Mouse (Mus musculus): ENCODE results near the gene Fank1. TPM values are rescaled to one million over a fixed set of nuclear protein-coding genes. Genes with fewer than 3 reads are reported as not detected.
A peak's percentile ranks its signal among the peaks of the same experiment; 100 is the strongest.

Fank1 gene
- polyA plus RNA-seq, 1 experiment: not detected

GRCm38 (mm10) chr7:133744701-133745100 is 32.0 kb upstream of the Fank1 start:
- H3K4me1 ChIP-seq: peaks cover 19% of the 10 kb centered on the region
- H3K36me3 ChIP-seq (replicated peaks; ENCODE audit: low read length): peaks cover 43% of the 10 kb centered on the region
- no peak for TF ChIP-seq GATA1 (IDR thresholded peaks at IDR 0.05; ENCODE audit: borderline replicate concordance, low read length)
- TF ChIP-seq FLI1 (IDR thresholded peaks at IDR 0.05; ENCODE audit: low read length): no peak
- H3K9me3 ChIP-seq: no peaks in the 10 kb centered on the region
- H3K4me3 ChIP-seq (replicated peaks): no peak overlapping the region
- H3K27me3 ChIP-seq (replicated peaks): peaks cover 8% of the 10 kb centered on the region

GRCm38 (mm10) chr7:133747372-133747771 is 29.3 kb upstream of the Fank1 start:
- H3K4me3 ChIP-seq (replicated peaks): no peak overlapping the region
- TF ChIP-seq GATA1 (IDR thresholded peaks at IDR 0.05; ENCODE audit: borderline replicate concordance, low read length) (no peak), FLI1 (IDR thresholded peaks at IDR 0.05; ENCODE audit: low read length) (no peak)

GRCm38 (mm10) chr7:133748753-133749152 is 27.9 kb upstream of the Fank1 start:
- Histone ChIP-seq H3K4me3 (replicated peaks) (no peak overlapping the region), H3K27me3 (replicated peaks) (no peaks in the 10 kb centered on the region), H3K9me3 (no peaks in the 10 kb centered on the region), H3K4me1 (peaks cover 13% of the 10 kb centered on the region), H3K36me3 (replicated peaks; ENCODE audit: low read length) (peaks cover 18% of the 10 kb centered on the region)
- TF ChIP-seq GATA1 (IDR thresholded peaks at IDR 0.05; ENCODE audit: borderline replicate concordance, low read length) (no peak), FLI1 (IDR thresholded peaks at IDR 0.05; ENCODE audit: low read length) (no peak)

More at GRCm38 (mm10) chr7:133747372-133747771, 29.3 kb upstream of the Fank1 start:
- H3K9me3 ChIP-seq: no peaks in the 10 kb centered on the region
- peaks cover 13% of the 10 kb centered on the region for H3K4me1 ChIP-seq
- no peaks in the 10 kb centered on the region for H3K27me3 ChIP-seq (replicated peaks)
- H3K36me3 ChIP-seq (replicated peaks; ENCODE audit: low read length): peaks cover 25% of the 10 kb centered on the region

DNA sequence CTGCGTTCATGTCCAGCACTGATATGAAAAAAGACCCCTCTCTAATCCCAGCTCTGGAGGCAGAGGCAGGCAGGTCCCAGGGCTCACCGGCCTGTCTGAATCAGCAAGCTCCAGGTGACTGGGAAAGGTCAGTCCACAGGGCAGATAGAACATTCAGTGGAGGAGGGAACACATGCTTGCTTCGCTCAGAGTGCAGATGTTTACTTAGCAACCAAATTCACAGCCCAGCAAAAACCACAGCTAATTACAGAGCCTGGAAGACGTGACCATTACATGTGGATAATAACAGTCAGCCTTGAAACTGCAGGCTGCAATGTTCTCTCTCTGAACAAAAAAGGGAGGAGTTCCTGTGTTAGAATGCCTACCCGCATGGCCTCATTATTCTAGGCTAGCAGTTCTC is 26.0 kb upstream of the Fank1 start:
- Histone ChIP-seq H3K27me3 (replicated peaks) (no peaks in the 10 kb centered on the region), H3K9me3 (no peaks in the 10 kb centered on the region), H3K36me3 (replicated peaks; ENCODE audit: low read length) (peaks cover 18% of the 10 kb centered on the region), H3K4me3 (replicated peaks) (no peak overlapping the region), H3K4me1 (peaks cover 5% of the 10 kb centered on the region; the same call in 1 of the 2 replicates)
- TF ChIP-seq GATA1 (IDR thresholded peaks at IDR 0.05; ENCODE audit: borderline replicate concordance, low read length) (no peak), FLI1 (IDR thresholded peaks at IDR 0.05; ENCODE audit: low read length) (no peak)

DNA sequence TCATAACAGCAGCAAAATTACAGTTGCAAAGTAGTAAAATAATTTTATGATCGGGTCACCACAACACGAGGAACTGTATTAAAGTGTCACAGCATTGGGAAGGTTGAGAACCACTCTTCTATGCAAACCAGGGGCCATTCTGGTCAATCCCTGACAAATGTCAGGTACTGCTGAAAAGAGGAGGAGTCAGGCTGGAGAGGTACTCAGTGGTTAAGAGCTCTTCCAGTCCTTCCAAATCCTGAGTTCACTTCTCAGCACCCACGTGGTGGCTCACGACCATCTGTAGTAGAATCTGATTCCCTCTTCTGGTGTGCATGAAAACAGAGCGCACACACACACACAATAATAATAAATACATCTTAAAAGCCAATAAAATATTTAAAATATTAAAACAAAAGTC is 25.5 kb upstream of the Fank1 start:
- Histone ChIP-seq H3K4me3 (replicated peaks) (no peak overlapping the region), H3K36me3 (replicated peaks; ENCODE audit: low read length) (peaks cover 18% of the 10 kb centered on the region), H3K9me3 (no peaks in the 10 kb centered on the region), H3K4me1 (peaks cover 5% of the 10 kb centered on the region; the same call in 1 of the 2 replicates), H3K27me3 (replicated peaks) (no peaks in the 10 kb centered on the region)
- no peak for TF ChIP-seq GATA1 (IDR thresholded peaks at IDR 0.05; ENCODE audit: borderline replicate concordance, low read length)
- no peak for TF ChIP-seq FLI1 (IDR thresholded peaks at IDR 0.05; ENCODE audit: low read length)

DNA sequence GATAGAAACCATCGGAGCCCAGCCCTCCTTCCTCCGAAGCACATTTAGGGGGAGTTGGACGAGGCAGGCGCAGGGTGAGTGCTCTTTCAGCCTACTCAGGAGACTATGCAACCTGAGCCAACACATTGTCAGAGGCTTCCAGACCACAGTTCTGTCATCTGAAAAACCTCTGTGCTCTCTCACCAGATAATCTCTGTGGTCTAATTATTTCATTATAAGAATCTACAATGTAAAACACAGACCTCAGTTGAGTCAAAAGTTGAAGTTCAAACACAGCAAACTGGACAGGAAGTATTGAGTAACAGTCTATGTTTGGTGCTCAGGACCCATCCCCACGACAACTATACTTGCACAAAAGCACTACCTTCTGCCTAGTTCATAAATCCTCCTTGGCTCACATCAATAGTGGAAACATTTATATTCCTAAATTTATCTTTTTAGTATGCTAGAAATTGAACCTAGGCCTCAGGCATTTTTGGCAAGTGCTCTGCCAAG is 18.7 kb upstream of the Fank1 start:
- peaks cover 18% of the 10 kb centered on the region for H3K36me3 ChIP-seq (replicated peaks; ENCODE audit: low read length)
- peaks cover 13% of the 10 kb centered on the region for H3K9me3 ChIP-seq
- no peaks in the 10 kb centered on the region for H3K27me3 ChIP-seq (replicated peaks)
- H3K4me3 ChIP-seq (replicated peaks): no peak overlapping the region
- H3K4me1 ChIP-seq: peaks cover 12% of the 10 kb centered on the region
- no peak for TF ChIP-seq GATA1 (IDR thresholded peaks at IDR 0.05; ENCODE audit: borderline replicate concordance, low read length)

- Histone ChIP-seq H3K9me3 (peaks cover 13% of the 10 kb centered on the region), H3K36me3 (replicated peaks; ENCODE audit: low read length) (peaks cover 18% of the 10 kb centered on the region), H3K4me3 (replicated peaks) (no peak overlapping the region), H3K27me3 (replicated peaks) (no peaks in the 10 kb centered on the region), H3K4me1 (peaks cover 14% of the 10 kb centered on the region)
- no peak for TF ChIP-seq GATA1 (IDR thresholded peaks at IDR 0.05; ENCODE audit: borderline replicate concordance, low read length)
These were observed 17.9 kb upstream of the Fank1 start for GRCm38 (mm10) chr7:133758716-133759115.

GRCm38 (mm10) chr7:133759611-133760353 is 16.9 kb upstream of the Fank1 start:
- H3K4me3 ChIP-seq (replicated peaks): no peak overlapping the region
- H3K27me3 ChIP-seq (replicated peaks): no peaks in the 10 kb centered on the region
- H3K36me3 ChIP-seq (replicated peaks; ENCODE audit: low read length): peaks cover 18% of the 10 kb centered on the region
- H3K4me1 ChIP-seq: peaks cover 19% of the 10 kb centered on the region
- peaks cover 13% of the 10 kb centered on the region for H3K9me3 ChIP-seq
- TF ChIP-seq GATA1 (IDR thresholded peaks at IDR 0.05; ENCODE audit: borderline replicate concordance, low read length): no peak
- no peak for TF ChIP-seq FLI1 (IDR thresholded peaks at IDR 0.05; ENCODE audit: low read length)

GRCm38 (mm10) chr7:133762696-133763095 is 14.0 kb upstream of the Fank1 start:
- H3K36me3 ChIP-seq (replicated peaks; ENCODE audit: low read length): peaks cover 15% of the 10 kb centered on the region
- peak overlapping the region; percentile 4 for H3K4me3 ChIP-seq (replicated peaks)
- H3K4me1 ChIP-seq: peaks cover 27% of the 10 kb centered on the region
- peaks cover 2% of the 10 kb centered on the region for H3K27me3 ChIP-seq (replicated peaks)
- TF ChIP-seq FLI1 (IDR thresholded peaks at IDR 0.05; ENCODE audit: low read length) (no peak), GATA1 (IDR thresholded peaks at IDR 0.05; ENCODE audit: borderline replicate concordance, low read length) (no peak)
- H3K9me3 ChIP-seq: peaks cover 13% of the 10 kb centered on the region

GRCm38 (mm10) chr7:133764425-133764824 is 12.2 kb upstream of the Fank1 start:
- H3K36me3 ChIP-seq (replicated peaks; ENCODE audit: low read length): peaks cover 9% of the 10 kb centered on the region

More at GRCm38 (mm10) chr7:133764425-133764824, 12.2 kb upstream of the Fank1 start:
- TF ChIP-seq FLI1 (IDR thresholded peaks at IDR 0.05; ENCODE audit: low read length) (no peak), GATA1 (IDR thresholded peaks at IDR 0.05; ENCODE audit: borderline replicate concordance, low read length) (no peak)
- Histone ChIP-seq H3K4me1 (peaks cover 27% of the 10 kb centered on the region), H3K4me3 (replicated peaks) (no peak overlapping the region), H3K27me3 (replicated peaks) (peaks cover 2% of the 10 kb centered on the region), H3K9me3 (peaks cover 13% of the 10 kb centered on the region)
